Mouse (Mus musculus): ENCODE measurements around the gene Npc1l1.
"Not testable (repeated sequence)": the region's sequence is repeated elsewhere in the genome, so short reads cannot be mapped to it uniquely, and the experiment has no call there.

The Npc1l1 gene

DNA sequence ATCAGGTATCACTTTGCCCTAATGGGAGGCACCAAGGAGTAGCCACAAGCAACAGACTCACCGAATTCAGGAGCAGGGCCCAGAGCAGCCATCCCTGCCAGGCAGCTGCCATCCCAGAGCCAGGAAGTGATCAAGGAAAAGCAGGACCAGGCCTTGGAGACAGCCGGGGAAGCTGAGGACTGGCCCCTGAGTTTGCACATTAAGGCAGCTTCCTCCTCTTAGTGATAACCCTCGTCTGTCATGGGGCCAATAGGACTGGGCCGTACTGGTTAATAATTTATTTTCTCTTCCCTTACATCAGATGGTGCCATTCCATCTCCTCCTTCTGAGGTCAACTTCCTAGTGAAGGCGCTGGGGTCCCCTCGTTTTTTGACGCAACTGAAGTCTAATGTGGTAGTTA, at the start of gene Npc1l1:
TSS of gene Npc1l1 (minus strand) at position 132 of the 400 bp plus-strand sequence.
- no peak for DNase-seq (ENCODE audit: low spot score)

GRCm38 (mm10) chr11:6276466-6276865, 46.5 kb upstream of the Npc1l1 start:
- DNase-seq (ENCODE audit: low spot score) = no peak

- no peak for DNase-seq (ENCODE audit: low spot score)
These were observed 45.1 kb upstream of the Npc1l1 start for GRCm38 (mm10) chr11:6275094-6275484.

- DNase-seq (ENCODE audit: low spot score) = peak; percentile 97
These were observed 44.6 kb upstream of the Npc1l1 start, which contains the start of gene Tmed4 for GRCm38 (mm10) chr11:6274387-6275093. Tmed4 (minus strand) TSS chr11:6274870.

DNA sequence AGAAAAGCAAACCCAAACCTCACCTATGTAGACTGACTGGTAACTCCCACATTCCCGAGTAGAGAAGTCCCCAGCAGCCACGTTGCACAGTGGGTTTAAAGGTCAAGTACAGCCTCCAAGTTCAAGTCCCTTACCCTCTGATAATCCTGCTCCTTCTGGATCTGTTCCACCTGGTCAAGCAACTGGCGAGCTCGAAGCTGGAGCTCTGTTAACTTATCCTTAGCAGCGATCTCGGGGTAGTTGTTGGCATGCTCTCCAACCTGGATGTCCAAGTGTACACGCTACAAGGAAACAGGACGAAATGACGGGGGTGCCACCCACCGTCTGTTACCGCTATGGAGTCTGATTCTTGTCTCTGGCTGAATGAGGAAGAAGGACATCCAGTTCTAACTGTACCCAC, 43.7 kb upstream of the Npc1l1 start:
- no peak for DNase-seq (ENCODE audit: low spot score)

DNA sequence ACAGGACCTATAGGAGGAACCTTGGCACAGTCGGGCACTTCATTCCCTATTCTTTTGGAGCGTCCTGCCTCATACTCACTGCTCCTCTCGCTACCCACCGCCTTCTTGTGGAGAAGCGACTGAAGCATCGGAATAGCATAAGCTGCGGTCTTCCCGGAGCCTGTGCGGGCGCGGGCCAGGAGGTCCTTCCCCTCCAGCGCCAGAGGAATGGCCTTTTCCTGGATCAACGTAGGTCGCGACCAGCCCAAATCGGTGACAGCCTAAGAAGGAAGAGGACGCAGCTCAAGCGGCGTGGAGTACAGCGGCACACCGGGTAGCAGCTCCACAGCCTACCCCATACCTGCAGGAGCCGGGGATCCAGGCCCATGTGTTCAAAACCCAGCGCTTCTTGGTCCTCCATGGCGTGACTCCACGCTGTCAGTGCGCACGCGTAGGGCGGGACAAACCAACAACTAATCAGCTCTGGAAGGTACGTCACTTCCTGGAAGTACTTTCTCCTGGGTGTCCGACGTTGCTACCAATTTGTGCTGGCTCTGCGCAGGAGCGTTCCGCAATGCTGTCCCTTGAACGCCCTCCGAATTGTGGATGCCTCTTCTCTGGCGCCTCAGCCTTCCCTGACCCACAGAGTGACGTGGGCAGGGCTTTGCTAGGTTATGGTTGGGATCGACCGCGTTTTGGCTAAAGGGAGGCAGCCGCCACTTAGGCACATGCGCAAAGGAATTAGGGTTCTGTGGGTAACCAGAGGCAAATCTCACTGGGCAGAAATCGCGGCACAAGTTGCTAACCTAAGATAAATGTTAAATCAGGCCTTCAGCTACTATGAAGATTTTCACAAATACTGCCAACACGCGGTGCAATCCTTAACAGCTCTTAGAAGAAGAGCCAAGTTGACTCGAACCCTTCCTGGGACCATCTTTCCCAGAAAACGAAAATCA, 37.6 kb upstream of the Npc1l1 start, which contains the start of gene Ddx56:
TSS of gene Ddx56 (minus strand) at position 453 of the 935 bp plus-strand sequence.
- peak; percentile 88 for DNase-seq (ENCODE audit: low spot score)

DNA sequence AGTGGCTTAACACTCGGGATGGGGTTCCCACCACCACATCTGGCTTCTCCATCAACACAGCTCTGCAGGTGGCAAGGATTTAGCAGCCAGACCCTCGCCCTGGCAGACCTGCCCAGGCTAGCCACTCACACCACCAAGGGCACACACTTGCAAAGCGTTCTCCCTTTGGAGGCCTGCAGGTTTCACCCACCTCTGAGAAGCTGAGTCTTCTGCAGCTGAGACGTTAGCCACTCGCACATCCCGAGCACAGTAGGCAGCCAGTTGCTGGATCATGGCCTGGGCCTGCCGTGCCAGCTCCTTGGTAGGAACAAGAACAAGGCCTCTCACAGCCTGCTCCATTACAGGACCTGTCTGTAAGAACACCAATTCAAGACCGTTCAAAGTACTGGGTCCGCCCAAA, 36.7 kb upstream of the Npc1l1 start:
- no peak for DNase-seq (ENCODE audit: low spot score)

- no peak for DNase-seq (ENCODE audit: low spot score)
These were observed 31.6 kb upstream of the Npc1l1 start for GRCm38 (mm10) chr11:6261434-6262082.

- DNase-seq (ENCODE audit: low spot score) = no peak
These were observed 29.5 kb upstream of the Npc1l1 start for GRCm38 (mm10) chr11:6259413-6259812.

DNA sequence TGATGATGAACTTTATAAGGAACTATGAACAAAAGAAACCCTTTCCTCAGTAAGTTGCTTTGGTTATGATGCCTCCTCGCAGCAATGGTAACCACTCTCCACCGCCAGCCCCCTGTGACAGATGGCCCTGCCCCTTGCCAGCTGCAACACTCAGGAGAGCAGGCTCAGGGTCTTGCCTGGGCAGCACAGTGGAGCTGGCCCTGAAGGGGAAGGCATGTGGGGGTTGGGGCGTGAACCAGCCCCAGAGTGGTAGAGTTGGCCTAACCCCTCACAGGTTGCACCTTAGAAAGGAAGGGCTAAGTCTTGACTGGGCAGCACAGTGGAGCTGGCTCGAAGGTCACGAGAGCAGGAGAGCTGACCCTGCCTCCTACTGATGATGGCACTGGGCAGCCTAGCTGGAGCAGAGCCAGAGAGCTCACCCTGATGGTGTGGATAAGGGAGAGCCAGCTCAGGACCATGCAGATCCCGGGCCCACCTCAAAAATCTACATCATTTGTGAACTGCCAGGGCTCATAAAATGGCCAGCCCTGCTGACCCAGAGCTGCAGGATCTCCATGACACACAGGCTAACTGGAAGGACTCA, 26.6 kb upstream of the Npc1l1 start:
- no peak for DNase-seq (ENCODE audit: low spot score)

DNA sequence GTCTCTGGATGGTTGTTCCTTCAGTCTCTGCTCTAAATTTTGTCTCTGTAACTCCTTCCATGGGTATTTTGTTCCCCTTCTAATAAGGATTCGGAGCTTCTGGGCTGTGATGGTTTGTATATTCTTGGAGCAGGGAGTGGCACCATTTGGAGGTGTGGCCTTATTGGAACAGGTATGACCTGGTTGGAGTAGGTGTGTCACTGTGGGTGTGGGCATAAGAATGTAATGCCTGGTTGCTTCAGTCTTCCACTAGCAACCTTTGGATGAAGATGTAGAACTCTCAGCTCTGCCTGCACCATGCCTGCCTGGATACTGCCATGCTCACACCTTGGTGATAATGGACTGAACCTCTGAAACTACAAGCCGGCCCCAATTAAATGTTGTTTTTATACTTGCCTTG, 24.7 kb upstream of the Npc1l1 start:
- not testable (repeated sequence) for DNase-seq (ENCODE audit: low spot score)

- no peak for DNase-seq (ENCODE audit: low spot score)
These were observed 22.9 kb upstream of the Npc1l1 start for GRCm38 (mm10) chr11:6252824-6253223.

GRCm38 (mm10) chr11:6252248-6252647, 22.3 kb upstream of the Npc1l1 start:
- DNase-seq (ENCODE audit: low spot score) = no peak

- no peak for DNase-seq (ENCODE audit: low spot score)
These were observed 14.8 kb upstream of the Npc1l1 start for GRCm38 (mm10) chr11:6244707-6245106.

DNA sequence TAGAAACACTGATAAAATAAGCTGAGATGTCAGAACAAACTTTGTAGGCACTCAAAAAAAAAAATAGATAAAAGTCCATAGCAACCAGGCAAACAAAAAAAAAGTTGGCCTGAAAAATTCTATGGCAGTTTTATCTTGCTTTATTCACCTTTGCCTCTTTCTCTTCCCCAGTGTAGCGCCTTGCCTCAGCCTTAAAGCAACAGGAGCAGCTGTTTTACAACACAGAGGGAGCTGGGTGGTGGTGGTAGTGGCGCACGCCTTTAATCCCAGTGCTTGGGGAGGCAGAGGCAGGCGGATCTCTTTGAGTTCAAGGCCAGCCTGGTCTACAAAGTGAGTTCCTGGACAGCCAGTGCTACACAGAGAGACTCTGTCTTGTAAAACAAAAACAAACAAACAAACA, 3.1 kb upstream of the Npc1l1 start:
- DNase-seq (ENCODE audit: low spot score) = no peak

DNA sequence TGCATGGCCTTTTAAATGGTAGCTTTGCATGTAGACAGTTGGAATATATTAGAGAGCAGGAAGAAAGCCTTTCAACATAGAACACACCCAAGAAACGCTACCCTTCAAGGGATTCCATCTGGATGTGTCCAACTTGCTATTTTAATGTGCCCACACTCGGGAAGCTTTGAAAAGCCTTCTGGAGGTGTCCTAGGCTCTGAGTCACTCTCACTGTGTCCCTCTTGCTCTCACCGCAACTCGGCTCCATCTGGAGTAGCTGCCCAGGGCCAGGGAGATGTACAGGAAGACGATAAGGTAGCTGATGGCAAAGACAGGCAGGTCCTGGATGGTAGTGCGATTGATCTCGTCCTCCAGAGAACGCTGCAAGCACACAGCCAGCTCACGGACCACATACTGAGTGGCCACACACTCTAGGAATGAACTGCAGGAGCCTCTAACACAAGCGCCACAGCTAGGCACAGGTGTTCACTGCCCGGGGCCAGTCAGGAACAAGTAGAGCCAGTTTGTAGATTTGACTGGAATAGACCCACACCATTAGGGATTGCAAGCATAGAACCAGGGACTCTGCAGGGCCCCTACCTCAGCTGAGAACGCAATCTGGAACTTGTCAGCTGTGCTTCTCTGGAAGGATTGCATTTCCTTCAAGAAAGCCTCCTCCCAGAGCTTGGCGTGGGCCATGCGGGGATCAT, 5.3 kb downstream of the Npc1l1 start:
- no peak for DNase-seq (ENCODE audit: low spot score)

GRCm38 (mm10) chr11:6222187-6222586, 7.8 kb downstream of the Npc1l1 start:
- no peak for DNase-seq (ENCODE audit: low spot score)

- no peak for DNase-seq (ENCODE audit: low spot score)
These were observed 10.0 kb downstream of the Npc1l1 start for GRCm38 (mm10) chr11:6219967-6220366.

DNA sequence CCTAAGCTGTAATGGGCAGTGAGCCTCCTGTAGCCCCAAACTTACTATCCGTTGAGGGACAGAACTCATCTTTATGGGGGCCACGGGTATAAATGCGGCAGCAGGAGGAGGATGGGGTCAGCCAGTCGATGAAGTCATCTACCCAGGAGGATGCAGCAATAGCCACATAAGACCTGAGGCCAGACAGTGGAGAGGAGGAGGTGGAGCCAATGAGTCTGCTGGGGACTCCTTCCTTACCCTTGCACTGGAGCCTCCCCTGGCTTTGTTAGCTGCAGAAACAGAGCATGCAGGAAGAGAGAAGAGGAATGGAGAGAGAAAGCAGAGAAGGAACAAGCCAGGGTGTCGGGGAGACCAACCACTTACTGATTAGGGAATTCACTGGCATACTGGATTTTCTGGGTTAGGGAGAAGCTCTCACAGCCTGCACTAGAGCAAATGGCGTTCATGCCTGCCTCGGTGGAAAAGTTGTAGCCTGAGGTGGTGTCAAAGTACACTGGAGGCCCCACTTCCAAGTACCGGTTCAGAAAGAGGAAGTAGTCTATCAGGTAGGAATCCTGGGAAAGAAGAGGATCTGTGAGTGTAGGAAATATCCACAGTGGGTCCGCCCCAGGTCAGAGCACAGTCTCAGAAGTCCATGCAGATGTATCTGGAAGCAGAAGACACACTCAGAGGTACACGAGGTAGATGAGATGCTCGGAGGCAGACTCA, 11.6 kb downstream of the Npc1l1 start:
- no peak for DNase-seq (ENCODE audit: low spot score)

- no peak for DNase-seq (ENCODE audit: low spot score)
These were observed 13.1 kb downstream of the Npc1l1 start for GRCm38 (mm10) chr11:6216834-6217233.

DNA sequence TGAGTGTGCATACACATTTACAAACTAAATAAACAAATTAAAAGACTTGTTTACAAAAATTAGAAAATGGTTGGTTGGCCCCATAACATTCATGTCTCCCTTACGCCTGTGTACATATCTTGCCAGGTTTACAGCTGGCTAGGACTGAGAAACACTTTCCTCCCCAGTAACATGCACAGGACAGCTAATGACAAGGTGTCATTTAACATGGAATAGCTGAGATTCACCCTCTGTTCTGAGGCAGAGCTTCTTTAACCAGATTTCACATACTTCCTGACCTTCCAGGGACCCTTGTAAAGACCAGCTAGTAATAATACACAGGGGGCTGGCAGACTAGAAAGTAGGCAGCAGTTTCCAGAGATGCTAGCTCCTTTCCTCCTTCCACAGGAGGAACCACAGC, 21.8 kb downstream of the Npc1l1 start:
- no peak for DNase-seq (ENCODE audit: low spot score)

All from ovary, adult 18-20 months (tissue).